Mouse (Mus musculus): ENCODE measurements around the gene Wwc1. TPM values are rescaled to one million over a fixed set of nuclear protein-coding genes. Genes with fewer than 3 reads are reported as not detected.
"Not testable (repeated sequence)": the region's sequence is repeated elsewhere in the genome, so short reads cannot be mapped to it uniquely, and the experiment has no call there.

Wwc1 gene
- polyA plus RNA-seq, 1 experiment from 2014 or later, result 9.5 TPM

DNA sequence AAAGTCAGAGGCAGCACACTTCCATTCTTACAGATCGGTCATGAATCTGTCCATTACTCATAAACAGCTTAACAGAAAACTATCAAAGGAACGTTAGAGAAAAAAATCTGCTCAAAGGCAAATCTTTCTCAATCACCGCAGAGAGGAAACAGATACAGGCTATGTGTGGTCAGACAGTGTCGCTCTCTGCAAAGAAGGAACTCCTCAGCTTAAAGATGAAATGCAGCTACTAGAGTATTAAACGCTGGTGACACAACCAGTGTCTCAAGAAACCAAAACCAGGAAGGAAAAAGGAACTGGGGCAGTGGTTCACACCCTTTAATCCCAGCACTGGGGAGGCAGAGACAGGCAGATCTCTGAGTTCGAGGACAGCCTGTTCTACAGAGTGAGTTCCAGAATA, 152.6 kb downstream of the Wwc1 start:
- WGBS, result 95% methylated on average over 6 of the region's 6 CpGs

DNA sequence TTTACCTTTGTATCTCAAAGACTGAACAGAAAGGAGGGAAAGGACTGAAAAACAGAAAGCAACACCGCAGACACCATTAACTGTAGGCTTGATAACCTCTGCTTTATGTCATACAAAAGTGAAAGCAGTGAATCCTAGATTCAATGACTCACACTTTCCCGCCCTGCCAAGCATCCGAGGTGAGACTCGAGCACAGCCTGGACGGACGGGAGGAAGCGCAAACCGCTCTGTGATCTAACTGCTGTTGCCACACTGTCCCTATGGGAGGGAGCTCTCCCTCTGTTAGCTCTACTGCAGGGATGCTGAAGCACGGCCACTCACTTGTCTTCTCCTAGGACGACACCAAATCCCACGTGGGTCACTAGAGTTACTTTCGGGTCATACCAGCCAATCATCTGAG, 164.0 kb downstream of the Wwc1 start:
- Histone ChIP-seq H3K4me3 (ENCODE audit: low read length) (no peak overlapping the region), H3K27ac (ENCODE audit: low read depth, low read length) (no peak overlapping the region), H3K36me3 (ENCODE audit: control insufficient read depth, insufficient read depth, low read length) (peaks cover 98% of the 10 kb centered on the region), H3K4me1 (ENCODE audit: control insufficient read depth, insufficient read depth, low read length) (no peaks in the 10 kb centered on the region), H3K9ac (ENCODE audit: low read depth, low read length) (no peak overlapping the region), H3K9me3 (ENCODE audit: control insufficient read depth, low read length) (no peaks in the 10 kb centered on the region), H3K27me3 (ENCODE audit: control insufficient read depth, insufficient read depth, low read length) (no peaks in the 10 kb centered on the region), H3K4me2 (replicated peaks; ENCODE audit: low read depth, low read length) (no peak overlapping the region)
- ATAC-seq (ENCODE audit: low FRiP score, low TSS enrichment), result no peak
- 92% methylated on average over 12 of the region's 12 CpGs for WGBS

More for the DNA sequence above, 152.6 kb downstream of the Wwc1 start:
- H3K4me1 ChIP-seq (ENCODE audit: control insufficient read depth, insufficient read depth, low read length), result no peaks in the 10 kb centered on the region
- no peaks in the 10 kb centered on the region for H3K27me3 ChIP-seq (ENCODE audit: control insufficient read depth, insufficient read depth, low read length)
- no peak for ATAC-seq (ENCODE audit: low FRiP score, low TSS enrichment)
- H3K4me2 ChIP-seq (replicated peaks; ENCODE audit: low read depth, low read length), result no peak overlapping the region
- H3K9ac ChIP-seq (ENCODE audit: low read depth, low read length), result no peak overlapping the region
- H3K4me3 ChIP-seq (ENCODE audit: low read length), result no peak overlapping the region
- no peak overlapping the region for H3K27ac ChIP-seq (ENCODE audit: low read depth, low read length)
- H3K36me3 ChIP-seq (ENCODE audit: control insufficient read depth, insufficient read depth, low read length), result peaks cover 85% of the 10 kb centered on the region
- no peaks in the 10 kb centered on the region for H3K9me3 ChIP-seq (ENCODE audit: control insufficient read depth, low read length)

DNA sequence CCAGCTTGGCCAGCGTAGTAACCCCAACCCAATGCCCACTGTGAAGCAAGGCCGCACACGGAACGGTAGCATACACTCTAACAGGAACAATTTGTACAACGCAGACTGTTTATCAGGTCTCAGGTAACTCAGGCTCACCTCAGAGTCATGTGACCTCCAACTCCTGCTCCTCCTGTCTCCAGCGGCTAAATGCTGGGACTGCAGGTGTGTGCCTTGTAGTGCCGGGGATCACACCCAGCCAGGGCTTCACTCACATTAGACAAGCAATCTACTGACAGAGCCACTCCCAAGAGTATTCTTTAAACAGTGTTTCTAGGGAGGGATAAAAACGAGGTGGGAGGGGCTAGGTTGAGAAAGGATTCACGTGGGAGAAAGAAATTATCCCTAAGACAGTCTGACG, 168.9 kb downstream of the Wwc1 start:
- H3K27me3 ChIP-seq (ENCODE audit: control insufficient read depth, insufficient read depth, low read length), result no peaks in the 10 kb centered on the region
- no peak overlapping the region for H3K4me3 ChIP-seq (ENCODE audit: low read length)
- 86% methylated on average over 10 of the region's 10 CpGs for WGBS
- no peaks in the 10 kb centered on the region for H3K9me3 ChIP-seq (ENCODE audit: control insufficient read depth, low read length)
- H3K9ac ChIP-seq (ENCODE audit: low read depth, low read length), result no peak overlapping the region
- H3K36me3 ChIP-seq (ENCODE audit: control insufficient read depth, insufficient read depth, low read length), result peaks cover 89% of the 10 kb centered on the region
- H3K4me1 ChIP-seq (ENCODE audit: control insufficient read depth, insufficient read depth, low read length), result no peaks in the 10 kb centered on the region
- no peak overlapping the region for H3K27ac ChIP-seq (ENCODE audit: low read depth, low read length)
- ATAC-seq (ENCODE audit: low FRiP score, low TSS enrichment), result no peak
- no peak overlapping the region for H3K4me2 ChIP-seq (replicated peaks; ENCODE audit: low read depth, low read length)

DNA sequence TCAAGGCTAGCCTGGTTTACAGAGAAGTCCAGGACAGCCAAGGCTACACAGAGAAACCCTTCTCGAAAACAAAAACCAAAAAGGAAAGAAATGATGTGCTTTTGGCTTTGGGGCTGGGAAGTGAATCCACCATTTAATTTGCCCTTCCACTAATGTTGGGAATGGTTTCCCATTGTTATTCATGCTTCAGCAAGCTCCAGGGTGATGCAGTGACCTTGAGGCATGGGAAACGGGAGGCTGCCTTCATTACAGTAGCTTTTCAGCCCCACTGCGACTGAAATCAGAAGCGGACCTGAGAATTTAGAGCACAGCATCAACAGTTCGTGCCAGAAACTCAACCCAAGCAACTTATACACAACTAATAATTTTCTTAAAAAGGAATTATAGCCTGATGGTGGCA, 179.0 kb downstream of the Wwc1 start:
- Histone ChIP-seq H3K27me3 (ENCODE audit: control insufficient read depth, insufficient read depth, low read length) (peaks cover 27% of the 10 kb centered on the region), H3K36me3 (ENCODE audit: control insufficient read depth, insufficient read depth, low read length) (no peaks in the 10 kb centered on the region), H3K4me3 (ENCODE audit: low read length) (no peak overlapping the region), H3K9me3 (ENCODE audit: control insufficient read depth, low read length) (no peaks in the 10 kb centered on the region), H3K4me2 (replicated peaks; ENCODE audit: low read depth, low read length) (no peak overlapping the region), H3K4me1 (ENCODE audit: control insufficient read depth, insufficient read depth, low read length) (no peaks in the 10 kb centered on the region), H3K9ac (ENCODE audit: low read depth, low read length) (no peak overlapping the region), H3K27ac (ENCODE audit: low read depth, low read length) (no peak overlapping the region)
- 77% methylated on average over 5 of the region's 5 CpGs for WGBS
- no peak for ATAC-seq (ENCODE audit: low FRiP score, low TSS enrichment)

DNA sequence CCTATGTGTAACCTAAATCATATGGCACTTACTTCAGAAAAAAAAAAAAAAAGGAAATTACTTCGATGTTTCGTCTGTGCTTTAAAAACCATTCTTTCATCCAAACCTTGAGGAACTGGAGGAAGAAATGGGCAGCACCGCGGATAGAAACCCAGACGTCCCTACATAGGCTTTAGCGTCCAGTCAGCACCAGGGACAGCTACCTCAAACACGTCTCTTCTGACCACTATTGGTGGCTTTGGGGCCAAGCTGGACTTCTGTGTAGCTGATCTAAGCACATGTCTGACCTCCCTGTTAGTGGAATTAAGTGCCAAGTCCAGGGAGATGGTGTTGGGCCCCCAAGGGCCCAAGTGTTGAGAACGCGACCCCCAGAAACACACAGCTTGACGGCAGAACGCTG, 181.5 kb downstream of the Wwc1 start, which contains the start of gene Fbll1:
Fbll1 (minus strand) TSS at position 11 of the 400 bp plus-strand sequence.
- peaks cover 36% of the 10 kb centered on the region for H3K27me3 ChIP-seq (ENCODE audit: control insufficient read depth, insufficient read depth, low read length)
- ATAC-seq (ENCODE audit: low FRiP score, low TSS enrichment), result peak; percentile 66; the same call in 1 of the 2 replicates

DNA sequence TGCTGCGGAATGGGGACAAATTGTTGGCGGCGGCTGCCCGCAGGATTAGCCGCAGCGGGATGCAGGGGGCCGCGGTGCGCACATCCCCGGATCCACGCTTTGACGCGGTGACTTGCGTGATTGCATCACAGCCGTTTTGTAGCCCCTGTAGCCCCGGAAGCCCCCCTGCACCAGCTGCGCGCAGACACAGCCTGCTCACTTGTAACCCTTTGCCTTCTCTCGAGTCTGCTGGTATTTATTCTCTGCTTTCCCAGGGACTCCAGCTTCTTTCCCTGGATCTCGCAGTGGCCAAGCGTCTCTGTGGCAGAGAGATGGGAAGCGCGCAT, 181.9 kb downstream of the Wwc1 start:
- WGBS, result 4% methylated on average over 23 of the region's 23 CpGs
- peaks cover 36% of the 10 kb centered on the region for H3K27me3 ChIP-seq (ENCODE audit: control insufficient read depth, insufficient read depth, low read length)

More for the DNA sequence above, 181.5 kb downstream of the Wwc1 start, which contains the start of gene Fbll1:
- Histone ChIP-seq H3K36me3 (ENCODE audit: control insufficient read depth, insufficient read depth, low read length) (no peaks in the 10 kb centered on the region), H3K4me1 (ENCODE audit: control insufficient read depth, insufficient read depth, low read length) (no peaks in the 10 kb centered on the region), H3K4me2 (replicated peaks; ENCODE audit: low read depth, low read length) (peak within 1 kb of the TSS; percentile 50), H3K4me3 (ENCODE audit: low read length) (peak within 1 kb of the TSS; percentile 38), H3K27ac (ENCODE audit: low read depth, low read length) (no peak within 1 kb of the TSS), H3K9me3 (ENCODE audit: control insufficient read depth, low read length) (no peaks in the 10 kb centered on the region), H3K9ac (ENCODE audit: low read depth, low read length) (no peak within 1 kb of the TSS)
- WGBS, result 16% methylated on average over 11 of the region's 11 CpGs

DNA sequence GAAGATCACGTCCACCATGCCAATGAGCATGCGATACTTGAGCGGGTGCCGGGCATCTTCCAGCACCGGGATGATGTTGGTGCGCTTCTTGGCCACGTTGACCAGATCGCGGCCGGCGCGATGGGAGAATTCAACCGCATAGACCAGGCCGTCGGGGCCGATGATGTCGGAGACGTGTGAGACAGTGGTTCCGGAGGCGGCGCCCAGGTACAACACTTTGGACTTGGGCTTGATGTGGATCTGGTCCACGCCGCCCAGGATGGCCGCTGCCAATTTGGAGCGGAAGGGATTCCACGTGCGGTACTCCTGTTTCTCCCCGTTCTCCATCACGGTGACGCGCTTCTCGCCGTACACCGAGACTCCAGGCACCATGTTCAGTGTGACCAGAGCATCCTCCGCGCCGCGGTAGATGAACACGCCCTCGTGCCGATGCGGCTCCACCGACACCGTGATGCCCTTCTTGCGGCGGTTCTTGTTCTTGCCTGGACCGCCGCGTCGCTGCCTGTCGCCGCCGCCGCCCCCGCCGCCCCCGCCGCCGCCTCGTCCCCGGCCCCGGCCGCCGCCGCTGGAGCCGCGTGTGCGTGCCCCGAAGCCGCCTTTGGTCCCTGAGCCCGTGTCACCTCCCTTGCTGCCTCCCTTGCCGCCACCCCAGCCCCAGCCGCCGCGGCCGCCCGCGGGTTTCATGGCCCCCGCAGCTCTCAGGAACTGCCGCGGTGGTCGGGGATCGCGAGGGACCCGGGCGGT, 182.4 kb downstream of the Wwc1 start:
- Histone ChIP-seq H3K4me2 (replicated peaks; ENCODE audit: low read depth, low read length) (peak overlapping the region; percentile 50), H3K4me1 (ENCODE audit: control insufficient read depth, insufficient read depth, low read length) (no peaks in the 10 kb centered on the region), H3K4me3 (ENCODE audit: low read length) (peak overlapping the region; percentile 38), H3K27me3 (ENCODE audit: control insufficient read depth, insufficient read depth, low read length) (peaks cover 36% of the 10 kb centered on the region), H3K27ac (ENCODE audit: low read depth, low read length) (no peak overlapping the region), H3K9ac (ENCODE audit: low read depth, low read length) (no peak overlapping the region), H3K36me3 (ENCODE audit: control insufficient read depth, insufficient read depth, low read length) (no peaks in the 10 kb centered on the region), H3K9me3 (ENCODE audit: control insufficient read depth, low read length) (no peaks in the 10 kb centered on the region)
- 5% methylated on average over 72 of the region's 86 CpGs for WGBS
- ATAC-seq (ENCODE audit: low FRiP score, low TSS enrichment), result 0 out of 2 replicates have a peak, but pooled peaks have one; percentile 6

More for the DNA sequence above, 181.9 kb downstream of the Wwc1 start:
- peak overlapping the region; percentile 50 for H3K4me2 ChIP-seq (replicated peaks; ENCODE audit: low read depth, low read length)
- ATAC-seq (ENCODE audit: low FRiP score, low TSS enrichment), result peak; percentile 20; the same call in 1 of the 2 replicates
- peak overlapping the region; percentile 38 for H3K4me3 ChIP-seq (ENCODE audit: low read length)
- no peaks in the 10 kb centered on the region for H3K36me3 ChIP-seq (ENCODE audit: control insufficient read depth, insufficient read depth, low read length)
- H3K4me1 ChIP-seq (ENCODE audit: control insufficient read depth, insufficient read depth, low read length), result no peaks in the 10 kb centered on the region
- H3K27ac ChIP-seq (ENCODE audit: low read depth, low read length), result no peak overlapping the region
- no peak overlapping the region for H3K9ac ChIP-seq (ENCODE audit: low read depth, low read length)
- H3K9me3 ChIP-seq (ENCODE audit: control insufficient read depth, low read length), result no peaks in the 10 kb centered on the region

DNA sequence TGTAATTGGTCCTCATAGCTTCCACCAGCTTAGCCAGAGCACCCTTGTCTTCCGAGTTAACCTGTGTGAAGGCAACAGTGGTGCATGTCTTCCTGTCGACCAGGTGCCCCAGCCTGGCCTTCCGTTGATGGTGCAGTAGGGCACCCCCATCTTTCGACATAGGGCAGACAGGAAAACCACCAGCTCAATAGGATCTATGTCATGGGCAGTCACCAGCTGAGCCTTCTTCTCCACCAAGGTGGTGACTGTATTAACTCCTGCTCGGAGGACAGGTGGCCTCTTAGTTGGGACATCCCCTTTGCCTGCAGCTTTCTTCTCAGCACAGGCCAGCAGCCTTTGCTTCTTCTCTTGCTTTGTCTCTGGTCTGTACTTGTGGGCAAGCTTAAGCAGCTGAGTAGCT, 187.5 kb downstream of the Wwc1 start:
- not testable (repeated sequence) for H3K9me3 ChIP-seq (ENCODE audit: control insufficient read depth, low read length); ATAC-seq (ENCODE audit: low FRiP score, low TSS enrichment); H3K27ac ChIP-seq (ENCODE audit: low read depth, low read length); H3K9ac ChIP-seq (ENCODE audit: low read depth, low read length); H3K4me1 ChIP-seq (ENCODE audit: control insufficient read depth, insufficient read depth, low read length); H3K4me2 ChIP-seq (replicated peaks; ENCODE audit: low read depth, low read length); H3K4me3 ChIP-seq (ENCODE audit: low read length)
- Histone ChIP-seq H3K27me3 (ENCODE audit: control insufficient read depth, insufficient read depth, low read length) (peaks cover 22% of the 10 kb centered on the region), H3K36me3 (ENCODE audit: control insufficient read depth, insufficient read depth, low read length) (peaks cover 25% of the 10 kb centered on the region)
- 80% methylated on average over 5 of the region's 5 CpGs for WGBS

DNA sequence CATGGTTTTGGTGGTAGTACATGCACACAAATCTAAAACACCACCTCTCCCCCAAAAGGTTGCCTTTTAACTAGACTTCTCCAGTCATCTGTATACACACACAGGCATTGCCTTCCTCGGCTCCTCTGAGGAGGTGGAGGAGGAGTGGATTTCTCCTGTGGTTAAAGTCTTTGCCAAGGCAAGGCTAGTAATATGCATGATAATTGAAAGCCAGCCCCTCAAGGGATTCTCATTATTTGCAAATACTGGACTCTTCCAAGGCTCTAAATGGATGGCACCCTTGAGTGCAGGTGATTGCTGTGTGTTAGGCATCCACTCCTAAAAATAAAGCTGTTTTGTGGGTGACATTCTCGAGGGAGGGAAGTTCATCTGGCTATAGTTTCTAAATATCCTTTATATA, 191.9 kb downstream of the Wwc1 start:
- Histone ChIP-seq H3K9ac (ENCODE audit: low read depth, low read length) (no peak overlapping the region), H3K4me2 (replicated peaks; ENCODE audit: low read depth, low read length) (no peak overlapping the region), H3K4me1 (ENCODE audit: control insufficient read depth, insufficient read depth, low read length) (no peaks in the 10 kb centered on the region), H3K9me3 (ENCODE audit: control insufficient read depth, low read length) (no peaks in the 10 kb centered on the region), H3K36me3 (ENCODE audit: control insufficient read depth, insufficient read depth, low read length) (peaks cover 57% of the 10 kb centered on the region), H3K27me3 (ENCODE audit: control insufficient read depth, insufficient read depth, low read length) (no peaks in the 10 kb centered on the region), H3K27ac (ENCODE audit: low read depth, low read length) (no peak overlapping the region), H3K4me3 (ENCODE audit: low read length) (no peak overlapping the region)
- no peak for ATAC-seq (ENCODE audit: low FRiP score, low TSS enrichment)
- WGBS, result 84% methylated on average over 2 of the region's 2 CpGs

All from kidney, embryonic 14.5 days (tissue).